Comparison of ENCODE assay signal across 8 mouse cellular contexts in genomic region chr10:42958686-42959085, GRCm38 (mm10).
A peak's percentile ranks its signal among the peaks of the same experiment; 100 is the strongest.
DNase-seq lines count a peak whose midpoint lies in the region; ATAC-seq lines count a peak whose summit lies in the region.

No protein-coding gene starts in this region.

- WGBS in kidney, embryonic 14.5 days = 52% methylated on average over 4 of the region's 4 CpGs
- WGBS in forebrain, embryonic 11.5 days = 57% methylated on average over 4 of the region's 4 CpGs
- WGBS in intestine, embryonic 16.5 days = 43% methylated on average over 4 of the region's 4 CpGs
- WGBS in neural tube, embryonic 12.5 days = 35% methylated on average over 4 of the region's 4 CpGs

- no peak; the same call in 1 of the 2 replicates for ATAC-seq in kidney, embryonic 14.5 days (ENCODE audit: low FRiP score, low TSS enrichment)
- ATAC-seq in forebrain, embryonic 11.5 days (replicated peaks; ENCODE audit: low FRiP score) = 0 out of 2 replicates have a peak, but pooled peaks have one; percentile 39
- ATAC-seq in intestine, embryonic 16.5 days = no peak
- ATAC-seq in neural tube, embryonic 12.5 days (ENCODE audit: low FRiP score, low read depth) = peak; percentile 31; the same call in 1 of the 2 replicates

- no peaks in the 10 kb centered on the region for H3K9me3 ChIP-seq in kidney, embryonic 14.5 days (ENCODE audit: control insufficient read depth, low read length)
- no peaks in the 10 kb centered on the region for H3K9me3 ChIP-seq in forebrain, embryonic 11.5 days (ENCODE audit: control insufficient read depth, low read length)
- H3K9me3 ChIP-seq in intestine, embryonic 16.5 days (ENCODE audit: control insufficient read depth, low read length) = no peaks in the 10 kb centered on the region
- no peaks in the 10 kb centered on the region for H3K9me3 ChIP-seq in neural tube, embryonic 12.5 days

- peaks cover 3% of the 10 kb centered on the region; the same call in 1 of the 2 replicates for H3K4me1 ChIP-seq in kidney, embryonic 14.5 days (ENCODE audit: control insufficient read depth, insufficient read depth, low read length)
- H3K4me1 ChIP-seq in forebrain, embryonic 11.5 days (replicated peaks; ENCODE audit: control insufficient read depth, insufficient read depth, low read length) = peaks cover 8% of the 10 kb centered on the region; the same call in 1 of the 2 replicates
- H3K4me1 ChIP-seq in intestine, embryonic 16.5 days (ENCODE audit: control insufficient read depth, insufficient read depth, low read length) = peaks cover 8% of the 10 kb centered on the region
- peaks cover 15% of the 10 kb centered on the region for H3K4me1 ChIP-seq in neural tube, embryonic 12.5 days

- no peak for DNase-seq in kidney, adult 11 months
- no peak for DNase-seq in forebrain, embryonic 11.5 days (ENCODE audit: low spot score)
- DNase-seq in adrenal gland, postnatal 10 days = no peak
- DNase-seq in testis, postnatal 14 days (ENCODE audit: low spot score) = no peak
- no peak for DNase-seq in adrenal gland, adult 8-10 months

- H3K27ac ChIP-seq in kidney, embryonic 14.5 days (ENCODE audit: low read depth, low read length) = no peak overlapping the region
- no peak overlapping the region for H3K27ac ChIP-seq in forebrain, embryonic 11.5 days (ENCODE audit: low read depth, low read length)
- H3K27ac ChIP-seq in intestine, embryonic 16.5 days (ENCODE audit: low read length) = no peak overlapping the region
- no peak overlapping the region for H3K27ac ChIP-seq in neural tube, embryonic 12.5 days

- H3K4me2 ChIP-seq in kidney, embryonic 14.5 days (replicated peaks; ENCODE audit: low read depth, low read length) = peak overlapping the region; percentile 43
- peak overlapping the region; percentile 56 for H3K4me2 ChIP-seq in forebrain, embryonic 11.5 days (ENCODE audit: low read depth, low read length, severe bottlenecking)
- peak overlapping the region; percentile 41 for H3K4me2 ChIP-seq in intestine, embryonic 16.5 days (ENCODE audit: low read depth, low read length)
- peak overlapping the region; percentile 53 for H3K4me2 ChIP-seq in neural tube, embryonic 12.5 days (replicated peaks)

- H3K4me3 ChIP-seq in kidney, embryonic 14.5 days (ENCODE audit: low read length) = peak overlapping the region; percentile 35; the same call in 1 of the 2 replicates
- no peak overlapping the region for H3K4me3 ChIP-seq in forebrain, embryonic 11.5 days (ENCODE audit: low read depth, low read length)
- 0 out of 2 replicates have a peak overlapping the region, but pooled peaks have one; percentile 19 for H3K4me3 ChIP-seq in intestine, embryonic 16.5 days (ENCODE audit: low read length)
- H3K4me3 ChIP-seq in neural tube, embryonic 12.5 days = no peak overlapping the region

- H3K27me3 ChIP-seq in kidney, embryonic 14.5 days (ENCODE audit: control insufficient read depth, insufficient read depth, low read length) = peaks cover 10% of the 10 kb centered on the region; the same call in 1 of the 2 replicates
- no peaks in the 10 kb centered on the region for H3K27me3 ChIP-seq in forebrain, embryonic 11.5 days (ENCODE audit: control insufficient read depth, insufficient read depth, low read length)
- no peaks in the 10 kb centered on the region for H3K27me3 ChIP-seq in intestine, embryonic 16.5 days (replicated peaks; ENCODE audit: control insufficient read depth, insufficient read depth, low read length)
- H3K27me3 ChIP-seq in neural tube, embryonic 12.5 days (replicated peaks) = 0 out of 2 replicates have a peak, but pooled peaks cover 8% of the 10 kb centered on the region

- H3K9ac ChIP-seq in kidney, embryonic 14.5 days (ENCODE audit: low read depth, low read length) = no peak overlapping the region
- no peak overlapping the region; the same call in 1 of the 2 replicates for H3K9ac ChIP-seq in forebrain, embryonic 11.5 days (ENCODE audit: low read length)
- no peak overlapping the region for H3K9ac ChIP-seq in intestine, embryonic 16.5 days (ENCODE audit: low read depth, low read length)
- no peak overlapping the region for H3K9ac ChIP-seq in neural tube, embryonic 12.5 days

- no peaks in the 10 kb centered on the region for H3K36me3 ChIP-seq in kidney, embryonic 14.5 days (ENCODE audit: control insufficient read depth, insufficient read depth, low read length)
- no peaks in the 10 kb centered on the region for H3K36me3 ChIP-seq in forebrain, embryonic 11.5 days (ENCODE audit: control insufficient read depth, insufficient read depth, low read length)
- no peaks in the 10 kb centered on the region for H3K36me3 ChIP-seq in intestine, embryonic 16.5 days (ENCODE audit: control insufficient read depth, insufficient read depth, low read length)
- H3K36me3 ChIP-seq in neural tube, embryonic 12.5 days = no peaks in the 10 kb centered on the region

Comparison
In these comparisons a context has a peak if more than half of its experiments do, and no peak if none do; other contexts are left out.
1. ATAC-seq: peak in forebrain, embryonic 11.5 days (single experiment) and neural tube, embryonic 12.5 days (single experiment); none in kidney, embryonic 14.5 days (single experiment) and intestine, embryonic 16.5 days (single experiment).
2. H3K4me3 ChIP-seq: peak in kidney, embryonic 14.5 days (single experiment) and intestine, embryonic 16.5 days (single experiment); none in forebrain, embryonic 11.5 days (single experiment) and neural tube, embryonic 12.5 days (single experiment).
3. Peak in every context shown above with its lines, with median percentiles within 50 percentile points of each other: H3K4me2 ChIP-seq.